In the genomic region with DNA sequence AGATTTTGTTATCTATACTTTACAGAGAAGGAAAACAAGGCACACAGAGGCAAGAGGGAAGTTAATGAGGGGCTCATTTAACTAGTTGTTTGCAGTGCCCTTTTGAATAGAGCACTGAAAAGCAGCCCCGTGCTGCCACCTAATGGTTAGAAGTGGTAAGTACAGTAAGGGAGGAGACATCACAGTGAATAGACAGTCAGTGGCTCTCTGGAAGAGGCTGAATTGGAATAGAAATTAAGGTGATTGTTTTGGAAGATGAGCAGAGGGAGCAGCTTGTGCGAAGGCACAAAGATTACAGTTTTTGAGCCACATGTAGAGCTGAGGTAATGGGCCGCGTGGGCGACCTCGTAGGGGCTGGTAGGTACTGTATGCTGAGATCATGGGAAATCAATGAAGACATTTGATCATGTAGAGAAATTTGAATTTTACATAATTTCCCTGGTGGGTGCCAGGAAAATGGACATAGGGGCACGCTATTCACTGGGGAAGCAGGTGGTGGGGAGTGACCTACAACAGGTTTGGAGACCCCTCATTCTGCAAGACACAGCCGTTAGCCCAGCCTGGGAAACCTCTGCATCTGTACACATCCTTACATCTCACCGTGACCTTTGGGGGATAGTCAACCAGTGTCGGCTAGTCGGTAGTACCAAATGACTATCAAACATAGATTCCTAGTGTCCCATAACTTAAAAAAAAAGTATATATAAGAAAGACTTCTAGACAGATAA, we compare ENCODE assay signal across 8 mouse cellular contexts. TPM values are rescaled to one million over a fixed set of nuclear protein-coding genes. Genes with fewer than 3 reads are reported as not detected.
A peak's percentile ranks its signal among the peaks of the same experiment; 100 is the strongest.
DNase-seq lines count a peak whose midpoint lies in the region; ATAC-seq and TF ChIP-seq lines count a peak whose summit lies in the region.

No protein-coding gene starts in this region.

- 47% methylated on average over 11 of the region's 11 CpGs for WGBS in heart, embryonic 11.5 days (ENCODE audit: insufficient replicate concordance)
- 47% methylated on average over 11 of the region's 11 CpGs for WGBS in limb, embryonic 13.5 days

- no peaks in the 10 kb centered on the region for H3K4me1 ChIP-seq in heart, embryonic 11.5 days (ENCODE audit: control insufficient read depth, insufficient read depth, low read length)
- H3K4me1 ChIP-seq in limb, embryonic 13.5 days = no peaks in the 10 kb centered on the region

- H3K4me3 ChIP-seq in heart, embryonic 11.5 days (ENCODE audit: low read depth, low read length) = no peak overlapping the region
- peak overlapping the region; percentile 28 for H3K4me3 ChIP-seq in limb, embryonic 13.5 days

- POLR2A ChIA-PET in Patski (lab: Charles Lee) = interaction anchor here (0.7 kb wide), 1 partner anchor 1586 kb away, joined by 3 read pairs; no protein-coding TSS in a partner anchor

- ATAC-seq in heart, embryonic 11.5 days (replicated peaks; ENCODE audit: insufficient number of reproducible peaks, low FRiP score, low TSS enrichment) = no peak
- no peak for ATAC-seq in Patski
- ATAC-seq in erythroblast, adult 5-6 weeks (replicated peaks; ENCODE audit: low FRiP score, poor library complexity, severe bottlenecking) = 0 out of 2 replicates have a peak, but pooled peaks have one; percentile 65
- ATAC-seq in inflammation-experienced regulatory T-cells, adult 6 months = peak; percentile 55
- ATAC-seq in limb, embryonic 13.5 days (ENCODE audit: low FRiP score, low read depth) = peak; percentile 72; the same call in 1 of the 2 replicates

- H3K27ac ChIP-seq in heart, embryonic 11.5 days (ENCODE audit: low read depth, low read length) = no peak overlapping the region
- H3K27ac ChIP-seq in limb, embryonic 13.5 days = no peak overlapping the region

- no peaks in the 10 kb centered on the region for H3K27me3 ChIP-seq in heart, embryonic 11.5 days (ENCODE audit: control insufficient read depth, insufficient read depth, low read length)
- H3K27me3 ChIP-seq in Patski = no peaks in the 10 kb centered on the region
- H3K27me3 ChIP-seq in limb, embryonic 13.5 days = no peaks in the 10 kb centered on the region

- no peaks in the 10 kb centered on the region for H3K9me3 ChIP-seq in heart, embryonic 11.5 days (replicated peaks; ENCODE audit: control insufficient read depth, low read length)
- no peaks in the 10 kb centered on the region for H3K9me3 ChIP-seq in limb, embryonic 13.5 days

- no peaks in the 10 kb centered on the region for H3K36me3 ChIP-seq in heart, embryonic 11.5 days (ENCODE audit: control insufficient read depth, insufficient read depth, low read length)
- no peaks in the 10 kb centered on the region for H3K36me3 ChIP-seq in limb, embryonic 13.5 days

- peak; percentile 77 for TF ChIP-seq CTCF in Patski (IDR thresholded peaks at IDR 0.05)

- intact Hi-C loops in heart, postnatal 25 days (cut with DNase I) = no loop called here

- DNase-seq in heart, postnatal 25 days (ENCODE audit: low spot score) = no peak
- no peak for DNase-seq in Patski (ENCODE audit: low read depth, low spot score)
- peak; percentile 70 for DNase-seq in naive thymus-derived CD4-positive, alpha-beta T cell, adult 2 months (ENCODE audit: low read depth)
- no peak for DNase-seq in spleen, postnatal 36 days (ENCODE audit: low spot score in 2 of 2)

- CTCF ChIA-PET in Patski (lab: Charles Lee) = interaction anchor here (0.7 to 2.0 kb wide), 15 partner anchors 10 to 74 kb away, joined by 3 to 16 read pairs (median 4); no protein-coding TSS in a partner anchor

- H3K9ac ChIP-seq in heart, embryonic 11.5 days (ENCODE audit: low read depth, low read length) = no peak overlapping the region
- H3K9ac ChIP-seq in limb, embryonic 13.5 days = no peak overlapping the region

- peak overlapping the region; percentile 53 for H3K4me2 ChIP-seq in heart, embryonic 11.5 days
- peak overlapping the region; percentile 53 for H3K4me2 ChIP-seq in limb, embryonic 13.5 days (replicated peaks)

- in situ Hi-C loops in Patski (cut with MboI; ENCODE audit: low pct_unique_long_range_greater_than_20kb) = no loop called here

RNA-seq across cellular contexts. Expression of gene Krtap28-13, which starts 15.6 kb away (rescaled TPM):
- 0.16 and 0.68 TPM in 2 replicates for polyA plus RNA-seq in heart, embryonic 11.5 days (2014; fragmentation: Nextera tagmentation; extraction: Ambion mirVana)
- total RNA-seq in heart, postnatal 25 days (2021) = not detected
- not detected for polyA plus RNA-seq in Patski (2021)
- not detected in 2 replicates for total RNA-seq in erythroblast, adult 5-6 weeks (2015; ENCODE audit: low replicate concordance)
- total RNA-seq in erythroblast, adult 5-6 weeks (2017; ENCODE audit: low replicate concordance) = not detected in 2 replicates
- not detected for polyA plus RNA-seq in inflammation-experienced regulatory T-cells, adult 6 months (2017; shearing (Covaris generic))
- not detected in 2 replicates for polyA plus RNA-seq in limb, embryonic 13.5 days (2015; fragmentation: Nextera tagmentation; extraction: Ambion mirVana)

RNA-seq across cellular contexts. Expression of gene A030005K14Rik, which starts 17.2 kb away (rescaled TPM):
- polyA plus RNA-seq in heart, embryonic 11.5 days (2014; fragmentation: Nextera tagmentation; extraction: Ambion mirVana) = not detected in 2 replicates
- total RNA-seq in heart, postnatal 25 days (2021) = not detected
- not detected for polyA plus RNA-seq in Patski (2021)
- not detected in 2 replicates for total RNA-seq in erythroblast, adult 5-6 weeks (2015; ENCODE audit: low replicate concordance)
- not detected in 2 replicates for total RNA-seq in erythroblast, adult 5-6 weeks (2017; ENCODE audit: low replicate concordance)
- not detected for polyA plus RNA-seq in inflammation-experienced regulatory T-cells, adult 6 months (2017; shearing (Covaris generic))
- not detected in 2 replicates for polyA plus RNA-seq in limb, embryonic 13.5 days (2015; fragmentation: Nextera tagmentation; extraction: Ambion mirVana)

RNA-seq across cellular contexts. Expression of gene Gm47969, which starts 31.6 kb away (rescaled TPM):
- not detected in 2 replicates for polyA plus RNA-seq in heart, embryonic 11.5 days (2014; fragmentation: Nextera tagmentation; extraction: Ambion mirVana)
- total RNA-seq in heart, postnatal 25 days (2021) = not detected
- polyA plus RNA-seq in Patski (2021) = not detected
- not detected in 2 replicates for total RNA-seq in erythroblast, adult 5-6 weeks (2015; ENCODE audit: low replicate concordance)
- total RNA-seq in erythroblast, adult 5-6 weeks (2017; ENCODE audit: low replicate concordance) = not detected in 2 replicates
- not detected for polyA plus RNA-seq in inflammation-experienced regulatory T-cells, adult 6 months (2017; shearing (Covaris generic))
- not detected in 2 replicates for polyA plus RNA-seq in limb, embryonic 13.5 days (2015; fragmentation: Nextera tagmentation; extraction: Ambion mirVana)

RNA-seq across cellular contexts. Expression of gene Krtap28-10, which starts 34.1 kb away (rescaled TPM):
- polyA plus RNA-seq in heart, embryonic 11.5 days (2014; fragmentation: Nextera tagmentation; extraction: Ambion mirVana) = not detected in 2 replicates
- not detected for total RNA-seq in heart, postnatal 25 days (2021)
- not detected for polyA plus RNA-seq in Patski (2021)
- not detected in 2 replicates for total RNA-seq in erythroblast, adult 5-6 weeks (2015; ENCODE audit: low replicate concordance)
- total RNA-seq in erythroblast, adult 5-6 weeks (2017; ENCODE audit: low replicate concordance) = not detected in 2 replicates
- not detected for polyA plus RNA-seq in inflammation-experienced regulatory T-cells, adult 6 months (2017; shearing (Covaris generic))
- not detected in 2 replicates for polyA plus RNA-seq in limb, embryonic 13.5 days (2015; fragmentation: Nextera tagmentation; extraction: Ambion mirVana)

RNA-seq across cellular contexts. Expression of gene Slc19a3, which starts 38.1 kb away (rescaled TPM):
- 1.7 and 2.0 TPM in 2 replicates for polyA plus RNA-seq in heart, embryonic 11.5 days (2014; fragmentation: Nextera tagmentation; extraction: Ambion mirVana)
- total RNA-seq in heart, postnatal 25 days (2021) = under 1 TPM; 0.29 to 0.45 TPM
- 0.05 TPM for polyA plus RNA-seq in Patski (2021)
- total RNA-seq in erythroblast, adult 5-6 weeks (2015; ENCODE audit: low replicate concordance) = not detected in 2 replicates
- total RNA-seq in erythroblast, adult 5-6 weeks (2017; ENCODE audit: low replicate concordance) = not detected in 2 replicates
- not detected for polyA plus RNA-seq in inflammation-experienced regulatory T-cells, adult 6 months (2017; shearing (Covaris generic))
- polyA plus RNA-seq in limb, embryonic 13.5 days (2015; fragmentation: Nextera tagmentation; extraction: Ambion mirVana) = 0.38 and 0.43 TPM in 2 replicates

Comparison
In these comparisons a context has a peak if more than half of its experiments do, and no peak if none do; other contexts are left out.
1. ATAC-seq: peak in erythroblast, adult 5-6 weeks (single experiment), inflammation-experienced regulatory T-cells, adult 6 months (single experiment) and limb, embryonic 13.5 days (single experiment); none in heart, embryonic 11.5 days (single experiment) and Patski (single experiment).